Mouse (Mus musculus) kidney, postnatal 25 days (tissue): ENCODE measurements at regions not wholly inside any gene's neighbourhood (a gene's known extent, or its start where the extent isn't known, plus 50 kb on each side); places are given as distances from the start of the nearest gene placed in this dataset.

Experiments
- DNase-seq, 2 experiments: peaks; one replicate each; pipeline ENCODE4 v3.0.0; 2021; ENCODE audit warnings: mixed read lengths in 2 of 2

- DNase-seq: peak in 1 of 2 experiments; percentile 35
These were observed 101.3 kb upstream of the Luzp2 start for GRCm38 (mm10) chr7:54734039-54734438.

DNA sequence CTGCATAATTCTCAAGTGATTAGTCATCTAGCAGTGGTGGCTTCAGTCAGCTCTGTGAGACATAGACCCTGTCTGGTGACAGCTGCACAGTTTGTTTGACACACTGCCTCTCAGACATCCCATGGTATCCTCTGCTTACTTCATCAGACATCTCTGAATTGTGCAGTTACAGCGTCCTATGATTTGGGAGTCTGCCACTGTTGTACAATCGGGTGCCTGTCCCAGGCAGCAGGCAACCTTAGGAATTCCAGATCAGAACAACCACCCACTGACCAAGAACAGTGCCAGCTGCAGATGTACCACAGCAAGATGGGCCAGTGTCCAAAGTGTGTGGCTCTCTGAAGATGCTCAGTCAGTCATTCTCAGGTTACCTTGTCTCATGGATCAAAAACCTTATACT lies 100.4 kb upstream of the Luzp2 start:
- DNase-seq: no peak

- DNase-seq: no peak
These were observed 68.0 kb upstream of the Luzp2 start for GRCm38 (mm10) chr7:54767341-54767740.

- DNase-seq: no peak
These were observed 66.6 kb upstream of the Luzp2 start for GRCm38 (mm10) chr7:54768683-54769082.

GRCm38 (mm10) chr7:54781939-54782520 lies 53.3 kb upstream of the Luzp2 start:
- no peak for DNase-seq

GRCm38 (mm10) chr7:54782604-54783003 lies 52.7 kb upstream of the Luzp2 start:
- DNase-seq: no peak

DNA sequence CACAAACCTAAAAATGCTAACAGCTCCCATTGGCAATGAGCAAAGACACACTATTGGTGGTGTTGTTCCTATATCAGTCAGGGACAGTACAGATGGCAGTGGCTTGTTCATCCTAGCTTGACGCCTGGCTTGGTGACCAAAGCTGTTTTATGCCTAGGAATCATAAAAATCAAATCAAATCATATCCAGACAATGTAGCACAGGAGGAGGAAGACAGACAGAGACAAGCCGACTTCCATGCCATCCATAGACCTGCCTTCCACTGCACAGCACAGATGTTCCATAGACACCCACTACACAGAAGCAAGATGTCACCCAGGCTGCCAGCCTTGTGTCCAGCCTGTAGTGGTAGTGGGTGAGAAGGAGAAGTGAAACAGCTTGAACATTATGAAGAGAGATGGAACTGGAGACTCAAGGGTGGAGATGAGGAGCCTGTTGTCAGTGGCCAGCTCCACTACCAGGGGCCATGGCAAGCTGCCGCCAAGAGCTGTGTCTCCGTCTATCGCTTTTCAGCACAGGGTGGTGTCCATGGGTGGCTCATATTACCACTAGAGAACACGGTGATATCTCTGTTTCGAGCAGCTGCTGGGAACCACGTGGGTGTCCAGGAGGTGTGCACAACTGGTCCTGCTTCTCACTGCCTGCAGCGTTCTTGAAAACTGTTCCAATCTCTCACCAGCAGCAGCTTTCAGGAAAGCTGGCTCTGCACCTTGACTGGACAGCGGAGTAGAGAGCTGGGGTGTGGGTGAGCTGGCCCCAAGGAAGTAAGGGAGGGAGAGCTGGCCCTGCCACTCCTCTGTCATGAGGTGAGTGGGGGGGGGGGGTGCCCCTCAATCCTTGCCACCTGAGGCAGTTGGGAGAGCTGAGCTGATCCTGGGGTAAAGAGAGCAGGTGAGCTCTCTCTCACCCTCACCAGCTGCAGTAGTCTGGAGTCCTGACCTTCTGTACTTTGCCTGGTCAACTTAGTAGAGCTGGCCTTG lies 51.5 kb upstream of the Luzp2 start:
- DNase-seq: no peak
